Mouse (Mus musculus) liver, embryonic 14.5 days (tissue): ENCODE data around the gene Clec4a4. TPM values are rescaled to one million over a fixed set of nuclear protein-coding genes. Genes with fewer than 3 reads are reported as not detected.
"Not testable (repeated sequence)": the region's sequence is repeated elsewhere in the genome, so short reads cannot be mapped to it uniquely, and the experiment has no call there.

Experiments used
- ATAC-seq: fragments of 200-750 bp; cut with Nextera tagmentation; 2 replicates; pipeline ENCODE4 v1.8.0; 2017; ENCODE audit warnings: moderate number of reproducible peaks, mild to moderate bottlenecking, moderate library complexity; ENCODE audit not compliant: insufficient read depth
- DNase-seq, 3 experiments: peaks; one replicate each; pipeline ENCODE4 v3.0.0-alpha.2; 2012 to 2013; ENCODE audit warnings: low read depth in 3 of 3, low spot score in 3 of 3
- H3K27ac ChIP-seq: fragments of 300-500 bp; sonication (generic); 2 replicates; pipeline ENCODE4 v1.5.1; 2014; ENCODE audit warnings: moderate library complexity, mild to moderate bottlenecking, control low read depth, inconsistent platforms
- H3K27me3 ChIP-seq: fragments of 300-500 bp; sonication (generic); 2 replicates; pipeline ENCODE4 v1.6.1; 2014; ENCODE audit warnings: mild to moderate bottlenecking, low read length, moderate library complexity; ENCODE audit not compliant: control insufficient read depth, insufficient read depth
- H3K36me3 ChIP-seq: fragments of 300-500 bp; sonication (generic); replicated peaks from 2 replicates; pipeline ENCODE4 v1.6.1; 2014; ENCODE audit warnings: low read depth; ENCODE audit not compliant: control insufficient read depth, insufficient read depth
- H3K4me1 ChIP-seq, 2 experiments: fragments of 200-500 bp in 1 of 2; fragments of 300-500 bp in 1 of 2; sonication (generic) in 1 of 2; replicated peaks; 2 replicates each; pipeline ENCODE4 v1.6.1; 2012 to 2014; ENCODE audit warnings: antibody characterized with exemption in 1 of 2, inconsistent platforms in 1 of 2, low read length in 1 of 2; ENCODE audit not compliant: control insufficient read depth in 2 of 2, insufficient read depth in 2 of 2
- H3K4me2 ChIP-seq: fragments of 300-500 bp; sonication (generic); 2 replicates; pipeline ENCODE4 v1.6.1; 2014; ENCODE audit warnings: low read depth, mild to moderate bottlenecking, control low read depth, moderate library complexity
- H3K4me3 ChIP-seq, 2 experiments: fragments of 200-500 bp in 1 of 2; fragments of 300-500 bp in 1 of 2; sonication (generic) in 1 of 2; 2 replicates each; pipeline ENCODE4 v1.5.1; 2012 to 2014; ENCODE audit warnings: low read depth in 2 of 2, low read length in 2 of 2, mild to moderate bottlenecking in 2 of 2, control low read depth in 1 of 2, inconsistent platforms in 1 of 2, moderate library complexity in 1 of 2; ENCODE audit not compliant: insufficient read depth in 1 of 2
- H3K9ac ChIP-seq: fragments of 300-500 bp; sonication (generic); replicated peaks from 2 replicates; pipeline ENCODE4 v1.6.1; 2014; ENCODE audit warnings: mild to moderate bottlenecking, control low read depth, moderate library complexity
- H3K9me3 ChIP-seq: fragments of 300-500 bp; sonication (generic); 2 replicates; pipeline ENCODE4 v1.6.1; 2016; ENCODE audit warnings: low read length, mixed read lengths; ENCODE audit not compliant: control insufficient read depth
- CTCF ChIP-seq: IDR thresholded peaks from 2 replicates; pipeline ENCODE4 v1.5.1; 2016; ENCODE audit warnings: antibody characterized with exemption, low read depth, control low read depth
- EP300 ChIP-seq: IDR thresholded peaks from 2 replicates; pipeline ENCODE4 v1.6.1; 2016; ENCODE audit warnings: antibody characterized with exemption, low read depth
- WGBS: fragments of 180-500 bp; shearing (Covaris S2); extraction: QIAGEN DNeasy Blood & Tissue Kit; methylation state at CpG from one replicate; pipeline ENCODE4 v1.1.7; 2014; ENCODE audit not compliant: insufficient replicate concordance; 5-methylcytosine and 5-hydroxymethylcytosine counted together
- polyA plus RNA-seq, 2 experiments: library from polyadenylated mRNA; depleted of rRNA in 1 of 2; stranded (reverse) in 1 of 2; unstranded in 1 of 2; fragments of >200 nt; fragmentation: Nextera tagmentation in 1 of 2; extraction: Ambion mirVana in 1 of 2; gene quantifications; 2 replicates each; pipeline versions ENCODE4 v1.2.1 to v1.2.3; 2012 to 2014

The Clec4a4 gene
- polyA plus RNA-seq (2012; rRNA removed) (not detected in 2 replicates), polyA plus RNA-seq (2014; fragmentation: Nextera tagmentation; extraction: Ambion mirVana) (0.14 TPM in 1 of 2 replicates, not detected in the other)

- Histone ChIP-seq H3K27me3 (no peaks in the 10 kb centered on the region), H3K4me1 (no peaks in the 10 kb centered on the region), H3K36me3 (no peaks in the 10 kb centered on the region), H3K9ac (no peak within 1 kb of the TSS), H3K4me3 (no peak within 1 kb of the TSS), H3K9me3 (no peaks in the 10 kb centered on the region; the same call in 1 of the 2 replicates), H3K27ac (no peak within 1 kb of the TSS), H3K4me2 (no peak within 1 kb of the TSS)
- ATAC-seq (no peak), DNase-seq (no peak)
- TF ChIP-seq CTCF (no peak), EP300 (no peak)
- 55% methylated on average over 6 of the region's 6 CpGs for WGBS
Observed at GRCm38 (mm10) chr6:122989876-122990437, at the start of gene Clec4a4. Gene Clec4a4 (plus strand): TSS chr6:122990367.

- Histone ChIP-seq H3K36me3 (no peaks in the 10 kb centered on the region), H3K4me1 (no peaks in the 10 kb centered on the region), H3K4me2 (no peak overlapping the region), H3K9ac (no peak overlapping the region), H3K4me3 (no peak overlapping the region), H3K9me3 (no peaks in the 10 kb centered on the region), H3K27ac (no peak overlapping the region), H3K27me3 (no peaks in the 10 kb centered on the region)
- DNase-seq (no peak), ATAC-seq (no peak)
- TF ChIP-seq CTCF = no peak
- TF ChIP-seq EP300 = no peak
- WGBS = 52% methylated on average over 2 of the region's 2 CpGs
Observed at GRCm38 (mm10) chr6:122946760-122947159, 43.4 kb upstream of the Clec4a4 start.

GRCm38 (mm10) chr6:122952401-122952800, 37.8 kb upstream of the Clec4a4 start, which contains the start of gene Clec4a3:
Gene Clec4a3 (plus strand): TSS chr6:122952515.
- Histone ChIP-seq H3K27ac (no peak within 1 kb of the TSS), H3K4me3 (no peak within 1 kb of the TSS), H3K9me3 (no peaks in the 10 kb centered on the region), H3K9ac (no peak within 1 kb of the TSS), H3K27me3 (no peaks in the 10 kb centered on the region), H3K4me2 (no peak within 1 kb of the TSS), H3K4me1 (no peaks in the 10 kb centered on the region), H3K36me3 (no peaks in the 10 kb centered on the region)
- no peak for ATAC-seq
- DNase-seq = no peak
- TF ChIP-seq CTCF (no peak), EP300 (no peak)
- 50% methylated on average over 8 of the region's 8 CpGs for WGBS

- no peak for DNase-seq
- Histone ChIP-seq H3K9ac (no peak overlapping the region), H3K4me3 (no peak overlapping the region), H3K9me3 (no peaks in the 10 kb centered on the region), H3K36me3 (no peaks in the 10 kb centered on the region), H3K4me2 (no peak overlapping the region), H3K4me1 (no peaks in the 10 kb centered on the region), H3K27me3 (no peaks in the 10 kb centered on the region), H3K27ac (no peak overlapping the region)
- WGBS = 50% methylated on average over 2 of the region's 2 CpGs
- no peak for TF ChIP-seq EP300
- no peak for TF ChIP-seq CTCF
- ATAC-seq = no peak
Observed at GRCm38 (mm10) chr6:122964562-122964961, 25.6 kb upstream of the Clec4a4 start.

GRCm38 (mm10) chr6:122969048-122969447, 21.1 kb upstream of the Clec4a4 start:
- WGBS = 59% methylated on average over 2 of the region's 2 CpGs
- Histone ChIP-seq H3K4me1 (no peaks in the 10 kb centered on the region), H3K9me3 (no peaks in the 10 kb centered on the region), H3K27me3 (no peaks in the 10 kb centered on the region), H3K9ac (no peak overlapping the region), H3K4me2 (no peak overlapping the region), H3K27ac (no peak overlapping the region), H3K36me3 (no peaks in the 10 kb centered on the region), H3K4me3 (no peak overlapping the region)
- no peak for TF ChIP-seq CTCF
- TF ChIP-seq EP300 = no peak
- DNase-seq (no peak), ATAC-seq (no peak)

GRCm38 (mm10) chr6:123004696-123005095, 14.5 kb downstream of the Clec4a4 start:
- H3K27ac ChIP-seq, H3K36me3 ChIP-seq, DNase-seq, H3K4me2 ChIP-seq, ATAC-seq, H3K9ac ChIP-seq, H3K27me3 ChIP-seq, H3K4me3 ChIP-seq, H3K9me3 ChIP-seq, H3K4me1 ChIP-seq: not testable (repeated sequence)
- WGBS = 49% methylated on average over 2 of the region's 2 CpGs
